Mouse (Mus musculus): ENCODE measurements around the gene Abracl. TPM values are rescaled to one million over a fixed set of nuclear protein-coding genes. Genes with fewer than 3 reads are reported as not detected.

Gene Abracl
- polyA plus RNA-seq, 1 experiment from 2014 or later: 282 TPM

DNA sequence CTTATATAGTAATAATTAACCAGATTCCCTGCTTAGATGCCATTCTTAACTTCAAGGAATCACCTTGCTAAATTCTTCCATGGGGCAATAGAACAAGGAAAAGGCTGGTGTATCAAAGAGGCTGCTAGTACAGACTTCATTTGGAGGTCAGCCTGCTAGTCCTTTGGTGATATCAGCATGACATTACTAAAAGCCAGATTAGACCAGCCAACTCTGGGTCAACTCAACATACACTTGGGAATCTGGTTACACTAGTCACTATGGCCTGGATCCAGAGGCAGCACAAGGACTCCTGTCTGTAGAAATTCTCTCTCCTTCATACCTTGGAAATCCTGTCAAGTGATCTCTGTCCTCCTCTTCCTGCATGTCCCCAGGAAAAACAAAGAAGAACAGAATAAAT lies 23.3 kb upstream of the Abracl start:
- Histone ChIP-seq H3K4me2 (replicated peaks; ENCODE audit: low read depth) (no peak overlapping the region), H3K9ac (ENCODE audit: low read length) (no peak overlapping the region), H3K9me3 (ENCODE audit: control insufficient read depth, low read length) (no peaks in the 10 kb centered on the region), H3K4me3 (ENCODE audit: low read depth, low read length) (no peak overlapping the region), H3K27ac (replicated peaks) (no peak overlapping the region), H3K4me1 (replicated peaks; ENCODE audit: control insufficient read depth, insufficient read depth) (no peaks in the 10 kb centered on the region), H3K36me3 (ENCODE audit: control insufficient read depth, insufficient read depth, low read length) (no peaks in the 10 kb centered on the region), H3K27me3 (ENCODE audit: control insufficient read depth, insufficient read depth, low read length) (no peaks in the 10 kb centered on the region)
- no peak for TF ChIP-seq CTCF (IDR thresholded peaks at IDR 0.05; ENCODE audit: low read depth)
- no peak for TF ChIP-seq EP300 (optimal IDR thresholded peaks at IDR 0.05)
- peak; percentile 6 for DNase-seq (ENCODE audit: low spot score)
- ATAC-seq (ENCODE audit: low FRiP score, low TSS enrichment): no peak

GRCm38 (mm10) chr10:18036849-18037248 lies 13.8 kb upstream of the Abracl start:
- H3K4me2 ChIP-seq (replicated peaks; ENCODE audit: low read depth): no peak overlapping the region
- 45% methylated on average over 5 of the region's 5 CpGs for WGBS
- ATAC-seq (ENCODE audit: low FRiP score, low TSS enrichment) (no peak), DNase-seq (ENCODE audit: low spot score) (no peak)
- H3K9ac ChIP-seq (ENCODE audit: low read length): no peak overlapping the region
- no peak overlapping the region for H3K4me3 ChIP-seq (ENCODE audit: low read depth, low read length)
- H3K9me3 ChIP-seq (ENCODE audit: control insufficient read depth, low read length): no peaks in the 10 kb centered on the region
- no peaks in the 10 kb centered on the region for H3K27me3 ChIP-seq (ENCODE audit: control insufficient read depth, insufficient read depth, low read length)
- H3K4me1 ChIP-seq (replicated peaks; ENCODE audit: control insufficient read depth, insufficient read depth): no peaks in the 10 kb centered on the region
- no peaks in the 10 kb centered on the region for H3K36me3 ChIP-seq (ENCODE audit: control insufficient read depth, insufficient read depth, low read length)
- TF ChIP-seq EP300 (optimal IDR thresholded peaks at IDR 0.05) (no peak), CTCF (IDR thresholded peaks at IDR 0.05; ENCODE audit: low read depth) (no peak)
- H3K27ac ChIP-seq (replicated peaks): no peak overlapping the region

DNA sequence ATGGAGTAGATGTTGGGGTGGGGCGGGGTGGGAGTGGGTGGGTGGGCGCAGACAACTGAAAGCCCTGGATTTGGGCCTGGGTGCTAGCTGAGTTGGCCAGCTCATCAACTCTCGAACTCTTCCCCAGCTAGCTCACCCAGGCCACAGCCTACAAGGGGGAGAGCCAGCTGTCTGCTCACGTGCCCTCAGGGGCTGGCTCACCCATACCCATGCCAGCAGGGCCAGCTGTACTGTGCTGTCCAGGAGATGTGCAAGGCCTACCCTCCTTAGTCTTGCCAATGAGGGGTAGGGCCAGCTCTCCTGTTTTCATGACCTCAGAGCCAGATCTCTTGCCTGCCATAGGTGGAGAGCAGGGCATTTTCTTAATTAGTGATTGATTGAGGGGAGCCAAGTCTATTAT lies 11.3 kb upstream of the Abracl start:
- Histone ChIP-seq H3K27me3 (ENCODE audit: control insufficient read depth, insufficient read depth, low read length) (no peaks in the 10 kb centered on the region), H3K4me1 (replicated peaks; ENCODE audit: control insufficient read depth, insufficient read depth) (no peaks in the 10 kb centered on the region), H3K36me3 (ENCODE audit: control insufficient read depth, insufficient read depth, low read length) (no peaks in the 10 kb centered on the region), H3K27ac (replicated peaks) (no peak overlapping the region), H3K9me3 (ENCODE audit: control insufficient read depth, low read length) (no peaks in the 10 kb centered on the region), H3K9ac (ENCODE audit: low read length) (no peak overlapping the region), H3K4me2 (replicated peaks; ENCODE audit: low read depth) (no peak overlapping the region), H3K4me3 (ENCODE audit: low read depth, low read length) (no peak overlapping the region)
- no peak for ATAC-seq (ENCODE audit: low FRiP score, low TSS enrichment)
- DNase-seq (ENCODE audit: low spot score): no peak
- 92% methylated on average over 4 of the region's 4 CpGs for WGBS
- TF ChIP-seq EP300 (optimal IDR thresholded peaks at IDR 0.05) (no peak), CTCF (IDR thresholded peaks at IDR 0.05; ENCODE audit: low read depth) (no peak)

DNA sequence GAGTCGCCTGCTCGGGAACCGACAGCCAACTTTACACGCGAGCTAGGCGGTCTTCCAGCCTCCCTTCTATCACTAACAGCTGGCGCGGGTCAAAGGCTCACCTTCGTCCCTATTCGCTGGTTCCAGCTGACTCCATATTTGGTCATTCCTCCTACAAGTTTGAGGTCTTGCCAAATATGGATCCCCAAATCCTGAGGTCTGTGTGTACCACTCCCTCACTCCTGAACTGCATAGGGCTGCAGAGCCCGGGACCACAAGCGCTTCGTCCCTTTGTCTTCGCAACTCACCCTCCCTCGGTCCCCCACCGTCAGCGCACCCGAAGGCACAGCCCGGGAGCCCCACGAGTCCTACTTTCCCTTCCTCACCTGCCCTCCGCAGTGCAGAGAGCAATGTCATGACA lies 776 bp downstream of the Abracl start:
- Histone ChIP-seq H3K27ac (replicated peaks) (peak overlapping the region; percentile 98), H3K4me2 (replicated peaks; ENCODE audit: low read depth) (peak overlapping the region; percentile 67), H3K4me3 (ENCODE audit: low read depth, low read length) (peak overlapping the region; percentile 78), H3K36me3 (ENCODE audit: control insufficient read depth, insufficient read depth, low read length) (no peaks in the 10 kb centered on the region), H3K4me1 (replicated peaks; ENCODE audit: control insufficient read depth, insufficient read depth) (no peaks in the 10 kb centered on the region), H3K9ac (ENCODE audit: low read length) (peak overlapping the region; percentile 93), H3K9me3 (ENCODE audit: control insufficient read depth, low read length) (no peaks in the 10 kb centered on the region), H3K27me3 (ENCODE audit: control insufficient read depth, insufficient read depth, low read length) (no peaks in the 10 kb centered on the region)
- TF ChIP-seq CTCF (IDR thresholded peaks at IDR 0.05; ENCODE audit: low read depth) (no peak), EP300 (optimal IDR thresholded peaks at IDR 0.05) (no peak)
- peak; percentile 85 for ATAC-seq (ENCODE audit: low FRiP score, low TSS enrichment)
- under 1% methylated on average over 21 of the region's 21 CpGs for WGBS
- DNase-seq (ENCODE audit: low spot score): peak; percentile 82

DNA sequence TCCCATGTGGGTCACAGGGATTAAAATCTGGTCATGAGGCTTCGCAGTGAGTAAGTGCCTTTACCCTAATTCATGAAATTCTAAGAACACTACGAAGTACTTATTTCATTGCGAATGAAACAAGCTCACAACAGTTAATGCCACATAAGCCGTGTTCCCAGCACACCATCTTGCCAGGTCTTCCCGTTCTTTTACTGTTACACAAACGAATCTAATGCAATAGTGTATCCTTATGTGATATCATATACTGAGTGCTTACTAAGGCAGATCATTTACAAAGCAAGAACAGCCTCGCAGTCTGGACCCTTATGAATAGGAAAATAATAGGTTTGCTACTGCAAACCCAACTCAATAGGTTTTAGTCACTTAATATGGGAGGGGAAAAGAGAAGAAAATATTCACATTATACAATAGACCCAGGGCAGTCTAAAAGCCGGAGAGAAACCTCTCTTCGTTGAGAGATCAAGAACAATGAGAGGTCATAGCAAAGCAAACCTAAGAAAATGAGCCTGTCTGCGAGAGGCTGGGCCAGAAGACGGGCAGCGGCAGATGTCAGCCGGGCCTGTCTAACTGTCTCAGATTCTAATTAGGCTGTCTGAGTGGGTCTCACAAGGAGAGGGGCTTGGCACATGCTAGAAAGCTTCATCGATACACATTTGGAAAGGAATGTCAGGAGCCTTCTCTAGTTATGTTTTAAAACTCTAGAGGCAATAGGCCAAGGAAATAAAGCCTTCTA lies 1.3 kb downstream of the Abracl start:
- Histone ChIP-seq H3K36me3 (ENCODE audit: control insufficient read depth, insufficient read depth, low read length) (no peaks in the 10 kb centered on the region), H3K27me3 (ENCODE audit: control insufficient read depth, insufficient read depth, low read length) (no peaks in the 10 kb centered on the region), H3K4me3 (ENCODE audit: low read depth, low read length) (peak overlapping the region; percentile 78), H3K9me3 (ENCODE audit: control insufficient read depth, low read length) (no peaks in the 10 kb centered on the region), H3K4me1 (replicated peaks; ENCODE audit: control insufficient read depth, insufficient read depth) (no peaks in the 10 kb centered on the region), H3K4me2 (replicated peaks; ENCODE audit: low read depth) (peak overlapping the region; percentile 67), H3K9ac (ENCODE audit: low read length) (peak overlapping the region; percentile 93), H3K27ac (replicated peaks) (peak overlapping the region; percentile 98)
- WGBS: 20% methylated on average over 14 of the region's 14 CpGs
- DNase-seq (ENCODE audit: low spot score) (peak; percentile 17), ATAC-seq (ENCODE audit: low FRiP score, low TSS enrichment) (0 out of 2 replicates have a peak, but pooled peaks have one; percentile 5)
- no peak for TF ChIP-seq CTCF (IDR thresholded peaks at IDR 0.05; ENCODE audit: low read depth)
- no peak for TF ChIP-seq EP300 (optimal IDR thresholded peaks at IDR 0.05)

DNA sequence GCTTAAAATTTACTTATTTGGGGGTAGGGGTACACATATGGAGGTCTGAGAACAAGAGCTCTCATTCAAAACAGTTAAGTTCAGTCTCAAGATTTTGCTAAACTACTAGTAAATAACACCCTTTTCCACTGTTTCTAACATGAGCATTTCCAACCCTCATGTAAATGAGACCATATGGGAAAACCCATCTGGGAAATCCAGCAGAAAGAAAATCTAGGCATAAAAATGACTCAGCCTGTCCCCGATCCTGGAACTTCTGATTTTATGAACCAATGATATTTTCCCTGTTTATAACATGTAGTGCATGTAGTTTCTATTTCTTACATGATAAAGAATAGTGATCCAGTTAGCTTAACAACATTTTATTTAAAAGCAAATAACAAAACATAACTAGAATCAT lies 2.2 kb downstream of the Abracl start:
- no peaks in the 10 kb centered on the region for H3K9me3 ChIP-seq (ENCODE audit: control insufficient read depth, low read length)
- H3K9ac ChIP-seq (ENCODE audit: low read length): no peak overlapping the region
- H3K4me2 ChIP-seq (replicated peaks; ENCODE audit: low read depth): no peak overlapping the region; the same call in 1 of the 2 replicates
- H3K36me3 ChIP-seq (ENCODE audit: control insufficient read depth, insufficient read depth, low read length): peaks cover 4% of the 10 kb centered on the region; the same call in 1 of the 2 replicates
- no peaks in the 10 kb centered on the region for H3K4me1 ChIP-seq (replicated peaks; ENCODE audit: control insufficient read depth, insufficient read depth)
- no peak for DNase-seq (ENCODE audit: low spot score)
- H3K27ac ChIP-seq (replicated peaks): no peak overlapping the region
- no peak overlapping the region for H3K4me3 ChIP-seq (ENCODE audit: low read depth, low read length)
- H3K27me3 ChIP-seq (ENCODE audit: control insufficient read depth, insufficient read depth, low read length): no peaks in the 10 kb centered on the region
- 85% methylated on average over 1 of the region's 1 CpGs for WGBS
- ATAC-seq (ENCODE audit: low FRiP score, low TSS enrichment): no peak
- TF ChIP-seq CTCF (IDR thresholded peaks at IDR 0.05; ENCODE audit: low read depth) (no peak), EP300 (optimal IDR thresholded peaks at IDR 0.05) (no peak)

Data from stomach, postnatal 0 days (tissue).